Mouse (Mus musculus) splenic B cell, adult 2 months (primary cell): ENCODE measurements around the gene Sppl3.
"Not testable (repeated sequence)": the region's sequence is repeated elsewhere in the genome, so short reads cannot be mapped to it uniquely, and the experiment has no call there.

Source experiments
- DNase-seq: peaks from one replicate; pipeline ENCODE4 v3.0.0-alpha.2; 2011; ENCODE audit warnings: low read depth, low spot score
- H3K27me3 ChIP-seq: 2 replicates; pipeline ENCODE4 v1.6.1; 2012; ENCODE audit warnings: mild to moderate bottlenecking, low read length, moderate library complexity, mixed read lengths; ENCODE audit not compliant: control insufficient read depth, poor library complexity, insufficient read depth, severe bottlenecking
- H3K36me3 ChIP-seq: 2 replicates; pipeline ENCODE4 v1.6.1; 2012; ENCODE audit warnings: mild to moderate bottlenecking, low read length, moderate library complexity, mixed read lengths; ENCODE audit not compliant: control insufficient read depth, poor library complexity, insufficient read depth, severe bottlenecking

The Sppl3 gene

DNA sequence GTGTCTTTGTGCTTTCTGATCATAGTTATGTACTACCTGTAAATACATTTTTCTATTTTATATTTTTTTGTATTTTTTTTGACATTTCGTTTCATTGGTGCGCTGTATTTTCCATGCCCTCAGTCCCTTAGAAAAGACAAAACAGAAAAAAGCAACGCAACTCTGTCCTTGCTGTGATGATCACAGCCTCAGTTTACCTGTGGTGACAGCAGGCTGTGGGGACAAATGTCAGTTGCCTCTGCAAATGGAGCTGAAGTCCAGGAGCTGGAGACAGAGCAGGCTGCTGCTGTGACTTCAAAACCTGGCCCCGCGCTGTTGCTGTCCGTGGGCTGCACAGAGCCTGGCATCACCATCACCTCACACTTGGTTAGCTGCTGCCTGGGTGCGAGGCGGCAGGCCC, 87.3 kb downstream of the Sppl3 start, which contains the start of gene Gm10401:
Gene Gm10401, minus strand, starts transcription at position 101 of the 400 bp plus-strand sequence.
- H3K36me3 ChIP-seq: peaks cover 6% of the 10 kb centered on the region; the same call in 1 of the 2 replicates
- H3K27me3 ChIP-seq: no peaks in the 10 kb centered on the region
- no peak for DNase-seq

- peaks cover 6% of the 10 kb centered on the region; the same call in 1 of the 2 replicates for H3K36me3 ChIP-seq
Observed at GRCm38 (mm10) chr5:115099530-115099929, 88.6 kb downstream of the Sppl3 start.

DNA sequence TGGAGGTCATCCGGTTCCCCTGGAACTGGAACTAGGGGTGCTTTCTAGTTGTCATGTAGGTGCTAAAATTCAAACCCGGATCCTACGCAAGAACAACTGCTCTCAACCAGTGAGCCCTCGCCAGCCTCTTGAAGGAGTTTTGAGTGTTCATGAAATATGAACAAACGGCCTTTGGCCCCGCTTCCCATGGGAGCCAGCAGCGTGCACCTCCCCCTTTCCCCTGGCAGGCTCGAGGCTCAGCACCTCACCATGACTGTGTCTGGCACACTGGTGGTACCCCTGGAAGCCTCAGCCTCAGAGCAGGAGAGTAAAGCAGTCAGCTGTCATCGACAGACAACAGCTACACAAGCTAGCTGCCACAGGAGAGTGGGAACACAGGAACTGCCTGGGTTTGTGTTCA, 89.1 kb downstream of the Sppl3 start:
- Histone ChIP-seq H3K36me3 (peaks cover 6% of the 10 kb centered on the region; the same call in 1 of the 2 replicates), H3K27me3 (no peaks in the 10 kb centered on the region)
- no peak for DNase-seq

More at GRCm38 (mm10) chr5:115099530-115099929, 88.6 kb downstream of the Sppl3 start:
- H3K27me3 ChIP-seq: no peaks in the 10 kb centered on the region
- no peak for DNase-seq

DNA sequence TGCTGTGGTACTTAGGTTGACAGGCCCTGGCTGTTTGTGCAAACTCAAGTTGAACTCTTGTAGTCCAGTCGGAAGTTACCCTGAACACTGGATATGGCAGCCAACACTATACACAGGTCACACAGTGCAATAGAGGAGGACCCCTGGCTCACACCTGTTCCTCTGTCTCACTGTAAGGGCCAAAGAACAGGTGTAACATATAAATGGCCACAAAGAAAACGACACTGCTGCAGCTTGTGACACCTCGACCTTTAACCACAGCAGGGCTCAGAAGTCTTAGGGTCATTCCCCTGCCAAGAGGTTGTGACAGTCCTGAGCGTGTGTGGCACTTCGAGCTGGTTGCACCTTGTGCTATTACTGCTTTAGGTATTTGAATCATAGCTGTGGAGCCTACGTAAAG, 89.5 kb downstream of the Sppl3 start:
- no peaks in the 10 kb centered on the region for H3K27me3 ChIP-seq
- H3K36me3 ChIP-seq: peaks cover 5% of the 10 kb centered on the region; the same call in 1 of the 2 replicates
- no peak for DNase-seq

- H3K36me3 ChIP-seq: peaks cover 2% of the 10 kb centered on the region; the same call in 1 of the 2 replicates
- no peak for DNase-seq
- no peaks in the 10 kb centered on the region for H3K27me3 ChIP-seq
Observed at GRCm38 (mm10) chr5:115102231-115102630, 91.3 kb downstream of the Sppl3 start.

GRCm38 (mm10) chr5:115103253-115103652, 92.3 kb downstream of the Sppl3 start:
- not testable (repeated sequence) for H3K36me3 ChIP-seq, H3K27me3 ChIP-seq, DNase-seq

DNA sequence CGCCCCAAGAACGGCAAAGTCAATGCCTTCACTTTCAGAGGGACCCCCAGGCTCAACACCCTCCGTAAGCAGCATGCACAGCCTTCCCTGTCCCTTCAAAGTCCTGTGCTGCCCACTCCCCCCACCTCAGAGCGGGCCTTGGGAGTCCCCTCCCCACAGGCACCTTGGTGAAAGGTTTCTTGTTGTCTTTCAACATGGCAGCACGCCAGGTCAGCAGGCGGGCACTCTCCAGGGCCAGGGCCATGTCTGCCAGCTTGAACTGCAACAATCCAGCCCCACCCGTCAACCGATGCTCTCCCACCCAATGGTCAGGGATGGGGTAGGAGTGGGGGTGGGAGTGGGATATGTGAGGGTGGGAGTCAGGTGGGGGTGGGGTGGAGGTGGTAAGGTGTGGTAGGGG, 100.2 kb downstream of the Sppl3 start:
- Histone ChIP-seq H3K27me3 (no peaks in the 10 kb centered on the region), H3K36me3 (no peaks in the 10 kb centered on the region; the same call in 1 of the 2 replicates)
- DNase-seq: no peak

DNA sequence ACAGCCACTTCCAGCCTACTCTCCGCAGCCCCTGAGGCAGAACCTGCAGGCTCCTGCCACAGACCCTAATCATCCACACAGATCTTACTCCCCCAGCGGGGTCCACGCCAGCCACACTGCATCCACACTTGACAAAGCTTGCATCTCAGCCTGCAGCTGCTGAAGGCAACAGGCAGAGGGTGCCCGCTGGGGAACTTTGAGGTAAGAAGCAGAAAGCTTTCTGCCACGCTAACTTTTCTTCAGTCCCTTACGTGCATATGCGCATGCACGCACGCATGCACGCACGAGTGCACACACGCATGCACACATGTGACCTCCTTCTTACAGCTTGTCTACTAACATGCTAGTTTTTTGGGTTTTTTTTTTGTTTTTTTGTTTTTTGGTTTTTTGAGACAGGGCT, 102.3 kb downstream of the Sppl3 start:
- Histone ChIP-seq H3K27me3 (no peaks in the 10 kb centered on the region), H3K36me3 (no peaks in the 10 kb centered on the region; the same call in 1 of the 2 replicates)
- peak; percentile 24 for DNase-seq

- no peaks in the 10 kb centered on the region for H3K27me3 ChIP-seq
- no peak for DNase-seq
- H3K36me3 ChIP-seq: no peaks in the 10 kb centered on the region; the same call in 1 of the 2 replicates
Observed at GRCm38 (mm10) chr5:115114501-115114900, 103.6 kb downstream of the Sppl3 start.

DNA sequence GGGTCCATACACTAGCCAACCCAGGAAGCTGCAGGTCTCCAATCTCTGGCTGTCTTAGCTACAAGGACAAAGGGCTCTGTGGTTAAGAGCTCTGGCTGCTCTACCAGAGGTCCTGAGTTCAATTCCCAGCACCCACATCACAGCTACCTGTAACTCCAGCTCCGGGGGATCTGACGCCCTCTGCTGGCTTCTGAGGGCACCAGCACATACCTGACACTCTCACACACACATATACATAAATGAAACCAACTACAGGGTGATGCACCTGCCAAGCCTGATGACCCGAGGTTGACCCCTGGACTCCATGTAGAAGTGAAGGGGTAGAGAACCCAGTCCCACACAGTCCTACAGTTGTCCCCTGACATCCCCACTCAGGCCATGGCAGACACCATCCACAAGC, 105.5 kb downstream of the Sppl3 start:
- DNase-seq: no peak
- no peaks in the 10 kb centered on the region for H3K27me3 ChIP-seq
- H3K36me3 ChIP-seq: no peaks in the 10 kb centered on the region; the same call in 1 of the 2 replicates

GRCm38 (mm10) chr5:115117467-115117866, 106.5 kb downstream of the Sppl3 start:
- no peaks in the 10 kb centered on the region for H3K27me3 ChIP-seq
- no peak for DNase-seq
- H3K36me3 ChIP-seq: no peaks in the 10 kb centered on the region; the same call in 1 of the 2 replicates

DNA sequence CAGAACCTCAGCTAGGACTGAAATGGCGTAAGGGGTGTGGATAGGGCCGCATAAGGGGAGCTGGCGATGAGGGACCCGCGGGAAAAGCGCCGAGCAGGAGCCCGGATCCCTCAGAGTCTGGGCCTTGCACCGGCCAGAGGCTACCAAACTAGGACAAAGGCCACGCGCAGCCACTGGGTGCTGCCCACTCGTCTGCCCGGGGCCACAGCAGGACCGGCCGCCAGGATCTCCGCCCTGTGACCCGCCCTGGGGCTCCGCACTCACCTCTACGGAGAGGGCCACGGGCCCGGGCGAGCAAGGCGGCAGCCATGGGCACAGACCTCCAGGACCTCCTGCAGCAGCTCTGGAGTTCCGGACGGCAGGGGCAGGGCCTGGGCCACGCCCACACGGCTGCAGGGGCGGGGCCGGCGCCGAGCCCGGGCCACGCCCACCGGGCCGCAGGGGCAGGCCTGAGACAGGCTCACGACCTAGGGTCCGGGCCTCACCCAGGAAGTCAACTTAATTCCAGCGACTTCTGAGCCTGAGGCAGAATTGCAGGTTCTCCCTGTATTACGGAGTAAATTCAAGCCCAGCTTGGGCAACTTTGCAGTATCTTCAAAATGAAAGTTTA, 108.1 kb downstream of the Sppl3 start, which contains the start of gene Acads:
Gene Acads, minus strand, starts transcription at position 386 of the 610 bp plus-strand sequence.
- H3K36me3 ChIP-seq: 0 out of 2 replicates have a peak, but pooled peaks cover 1% of the 10 kb centered on the region
- H3K27me3 ChIP-seq: no peaks in the 10 kb centered on the region
- peak; percentile 81 for DNase-seq

- Histone ChIP-seq H3K36me3 (0 out of 2 replicates have a peak, but pooled peaks cover 1% of the 10 kb centered on the region), H3K27me3 (no peaks in the 10 kb centered on the region)
- DNase-seq: no peak
Observed at GRCm38 (mm10) chr5:115120978-115121377, 110.0 kb downstream of the Sppl3 start.

DNA sequence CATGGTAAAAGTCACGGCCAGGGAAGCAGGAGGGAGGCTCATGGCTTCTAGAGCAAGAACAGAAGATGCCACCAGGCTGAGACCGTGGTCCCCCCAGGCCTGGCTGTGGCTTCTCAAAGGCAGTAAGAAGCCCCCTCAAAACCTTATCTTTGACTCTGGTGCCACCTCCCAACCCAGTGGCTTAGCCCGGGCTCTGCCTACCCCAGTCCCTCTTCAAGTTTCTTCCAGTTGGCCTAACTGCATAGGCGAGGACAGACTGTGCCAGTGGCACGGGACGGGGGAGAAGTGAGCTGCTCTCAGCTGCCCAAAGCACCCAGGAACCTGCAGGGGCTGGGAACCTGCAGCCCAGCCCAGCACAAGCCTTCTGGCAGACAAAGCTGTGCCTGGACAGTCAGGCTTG, 113.8 kb downstream of the Sppl3 start:
- DNase-seq: no peak
- no peaks in the 10 kb centered on the region for H3K27me3 ChIP-seq
- peaks cover 10% of the 10 kb centered on the region for H3K36me3 ChIP-seq

DNA sequence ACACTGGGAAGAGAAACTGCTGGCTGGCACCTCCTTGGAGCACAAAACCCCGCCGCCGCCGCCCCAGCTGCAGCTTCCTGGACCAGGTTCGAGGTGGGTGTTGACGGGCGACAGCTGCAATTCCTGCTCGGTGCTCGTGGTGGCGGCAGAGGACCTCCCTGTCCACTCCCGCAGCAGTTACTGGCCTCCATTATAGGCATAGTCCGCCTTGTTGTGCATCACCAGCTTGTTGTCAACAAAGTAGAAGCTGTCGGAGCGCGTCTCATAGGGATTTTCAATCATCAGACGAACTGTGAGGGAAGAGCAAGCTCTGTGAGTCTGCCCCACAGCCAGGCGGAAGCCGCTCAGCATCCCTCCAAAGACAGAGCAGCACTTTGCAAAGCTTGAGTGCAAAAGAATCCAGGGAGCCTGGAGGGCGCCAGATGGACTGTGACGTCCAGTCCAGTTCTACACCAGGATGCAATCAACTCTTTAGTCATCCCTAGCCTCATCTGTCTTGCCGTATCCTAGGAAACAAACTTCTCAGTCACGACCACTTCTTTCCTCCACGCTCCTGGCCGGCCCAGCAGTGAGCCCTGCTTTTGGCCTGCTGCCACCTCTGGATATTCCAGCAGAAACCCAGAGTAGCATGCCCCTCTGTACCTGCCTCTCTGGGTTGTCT, 114.4 kb downstream of the Sppl3 start:
- H3K36me3 ChIP-seq: peaks cover 10% of the 10 kb centered on the region
- H3K27me3 ChIP-seq: no peaks in the 10 kb centered on the region
- peak; percentile 89 for DNase-seq
